Comparison of ENCODE assay signal across 16 mouse cellular contexts in genomic region chr14:86159151-86159550, GRCm38 (mm10).
DNase-seq lines count a peak whose midpoint lies in the region; ATAC-seq and TF ChIP-seq lines count a peak whose summit lies in the region.
"Had no signal": no experiment of that assay in that cellular context is flagged by ENCODE, and none has a peak within 500 bp of the region (broad histone marks: within the 10 kb centered on the region; RNA-seq: fewer than 3 reads in every experiment).

No protein-coding gene starts in this region.

- no peaks in the 10 kb centered on the region for H3K27me3 ChIP-seq in kidney, embryonic 16.5 days (ENCODE audit: insufficient read depth, low read length)
- H3K27me3 ChIP-seq in midbrain, postnatal 0 days (ENCODE audit: insufficient read depth, low read length): no peaks in the 10 kb centered on the region
- H3K27me3 ChIP-seq: hindbrain, embryonic 15.5 days; midbrain, embryonic 12.5 days had no signal

- 74% methylated on average over 10 of the region's 10 CpGs for WGBS in kidney, embryonic 16.5 days
- 88% methylated on average over 10 of the region's 10 CpGs for WGBS in midbrain, postnatal 0 days

- H3K36me3 ChIP-seq in kidney, embryonic 16.5 days (ENCODE audit: insufficient read depth, low read length): no peaks in the 10 kb centered on the region
- H3K36me3 ChIP-seq in midbrain, postnatal 0 days (ENCODE audit: insufficient read depth, low read length): no peaks in the 10 kb centered on the region
- H3K36me3 ChIP-seq: hindbrain, embryonic 15.5 days; midbrain, embryonic 12.5 days had no signal

- no peaks in the 10 kb centered on the region for H3K4me1 ChIP-seq in kidney, embryonic 16.5 days (ENCODE audit: insufficient read depth, low read length)
- no peaks in the 10 kb centered on the region for H3K4me1 ChIP-seq in midbrain, postnatal 0 days (ENCODE audit: insufficient read depth, low read length)
- H3K4me1 ChIP-seq: hindbrain, embryonic 15.5 days; midbrain, embryonic 12.5 days had no signal

- H3K27ac ChIP-seq in kidney, embryonic 16.5 days (ENCODE audit: low read length): no peak overlapping the region
- H3K27ac ChIP-seq in midbrain, postnatal 0 days (ENCODE audit: low read depth, low read length): no peak overlapping the region
- H3K27ac ChIP-seq: heart, adult 2 months; hindbrain, embryonic 15.5 days; midbrain, embryonic 12.5 days had no signal

- no peak overlapping the region for H3K9ac ChIP-seq in kidney, embryonic 16.5 days (replicated peaks; ENCODE audit: low read length)
- no peak overlapping the region for H3K9ac ChIP-seq in midbrain, postnatal 0 days (replicated peaks; ENCODE audit: low read length, poor library complexity, severe bottlenecking)
- H3K9ac ChIP-seq: hindbrain, embryonic 15.5 days; midbrain, embryonic 12.5 days had no signal

- peak; percentile 45 to 68 for DNase-seq in frontal cortex, postnatal 14 days (ENCODE audit: low spot score in 2 of 2)
- peak; percentile 59 for DNase-seq in layer of hippocampus, adult 9-10 months (ENCODE audit: low spot score)
- DNase-seq in left cerebral cortex, postnatal 10 days (ENCODE audit: extremely low spot score in 1 of 2, low spot score in 2 of 2): peak; percentile 7 to 18
- peak; percentile 81 to 88 for DNase-seq in right cerebral cortex, postnatal 36 days (ENCODE audit: low spot score in 2 of 2)
- no peak for DNase-seq in midbrain, postnatal 0 days (ENCODE audit: low spot score)
- DNase-seq: cerebellum, adult 8-10 months; heart, adult 2 months; heart, postnatal 10 days; kidney, adult 18-20 months; kidney, postnatal 36 days; lung, postnatal 10 days had no signal

- ATAC-seq in monocyte, adult 5-6 weeks (replicated peaks; ENCODE audit: insufficient number of reproducible peaks, low FRiP score, low TSS enrichment, poor library complexity, severe bottlenecking): no peak
- no peak for ATAC-seq in kidney, embryonic 16.5 days (ENCODE audit: low FRiP score, low TSS enrichment)
- no peak for ATAC-seq in midbrain, postnatal 0 days (ENCODE audit: low FRiP score)

- no peak for TF ChIP-seq CTCF in midbrain, postnatal 0 days (IDR thresholded peaks at IDR 0.05)

- H3K9me3 ChIP-seq in kidney, embryonic 16.5 days (ENCODE audit: low read length): no peaks in the 10 kb centered on the region
- no peaks in the 10 kb centered on the region for H3K9me3 ChIP-seq in midbrain, postnatal 0 days (ENCODE audit: low read length)
- H3K9me3 ChIP-seq: hindbrain, embryonic 15.5 days; midbrain, embryonic 12.5 days had no signal

- no peak overlapping the region for H3K4me2 ChIP-seq in kidney, embryonic 16.5 days (replicated peaks; ENCODE audit: low read depth, low read length)
- H3K4me2 ChIP-seq in midbrain, postnatal 0 days (ENCODE audit: low read depth, low read length, poor library complexity, severe bottlenecking): no peak overlapping the region
- H3K4me2 ChIP-seq: hindbrain, embryonic 15.5 days; liver, embryonic 11.5 days; midbrain, embryonic 12.5 days had no signal

- H3K4me3 ChIP-seq in kidney, embryonic 16.5 days (ENCODE audit: low read length): no peak overlapping the region
- no peak overlapping the region for H3K4me3 ChIP-seq in midbrain, postnatal 0 days (ENCODE audit: low read depth, low read length)
- H3K4me3 ChIP-seq: heart, adult 2 months; hindbrain, embryonic 15.5 days; midbrain, embryonic 12.5 days had no signal

- intact Hi-C loops in left cerebral cortex, postnatal 10 days (cut with DNase I): no loop called here
